Comparison of ENCODE assay signal across 15 mouse cellular contexts in genomic region chr11:22979221-22979620, GRCm38 (mm10). TPM values are rescaled to one million over a fixed set of nuclear protein-coding genes. Genes with fewer than 3 reads are reported as not detected.
"Had no signal": no experiment of that assay in that cellular context is flagged by ENCODE, and none has a peak within 500 bp of the region (broad histone marks: within the 10 kb centered on the region; RNA-seq: fewer than 3 reads in every experiment).

No protein-coding gene starts in this region.

- H3K36me3 ChIP-seq: midbrain, embryonic 15.5 days had no signal

- H3K9ac ChIP-seq: kidney, embryonic 15.5 days; limb, embryonic 13.5 days; lung, embryonic 14.5 days; midbrain, embryonic 15.5 days; stomach, embryonic 15.5 days had no signal

- H3K4me2 ChIP-seq: kidney, embryonic 15.5 days; limb, embryonic 13.5 days; liver, embryonic 11.5 days; lung, embryonic 14.5 days; midbrain, embryonic 15.5 days; neural tube, embryonic 13.5 days; stomach, embryonic 15.5 days had no signal

- ATAC-seq: intestine, embryonic 16.5 days; midbrain, embryonic 15.5 days had no signal

- H3K27me3 ChIP-seq: kidney, embryonic 15.5 days; limb, embryonic 13.5 days; midbrain, embryonic 15.5 days; neural tube, embryonic 13.5 days; stomach, embryonic 15.5 days had no signal

- H3K9me3 ChIP-seq: kidney, embryonic 15.5 days; midbrain, embryonic 10.5 days; midbrain, embryonic 15.5 days; neural tube, embryonic 13.5 days; stomach, embryonic 15.5 days had no signal

- DNase-seq: kidney, adult 2 months; kidney, postnatal 14 days; lung, embryonic 14.5 days; lung, postnatal 14 days; right cerebral cortex, postnatal 14 days; thymus, adult 2 months; thymus, postnatal 25 days had no signal

- H3K27ac ChIP-seq: kidney, embryonic 15.5 days; limb, embryonic 13.5 days; midbrain, embryonic 10.5 days; midbrain, embryonic 15.5 days; neural tube, embryonic 13.5 days; stomach, embryonic 15.5 days had no signal

- H3K4me3 ChIP-seq: kidney, embryonic 15.5 days; limb, embryonic 13.5 days; midbrain, embryonic 10.5 days; midbrain, embryonic 15.5 days; neural tube, embryonic 13.5 days; stomach, embryonic 15.5 days had no signal

RNA-seq across cellular contexts. Expression of gene Gm28048, which starts 2.7 kb away (rescaled TPM):
- polyA plus RNA-seq: thymus, adult 2 months had no signal
